27 mouse cellular contexts compared by ENCODE assay signal in the genomic region with DNA sequence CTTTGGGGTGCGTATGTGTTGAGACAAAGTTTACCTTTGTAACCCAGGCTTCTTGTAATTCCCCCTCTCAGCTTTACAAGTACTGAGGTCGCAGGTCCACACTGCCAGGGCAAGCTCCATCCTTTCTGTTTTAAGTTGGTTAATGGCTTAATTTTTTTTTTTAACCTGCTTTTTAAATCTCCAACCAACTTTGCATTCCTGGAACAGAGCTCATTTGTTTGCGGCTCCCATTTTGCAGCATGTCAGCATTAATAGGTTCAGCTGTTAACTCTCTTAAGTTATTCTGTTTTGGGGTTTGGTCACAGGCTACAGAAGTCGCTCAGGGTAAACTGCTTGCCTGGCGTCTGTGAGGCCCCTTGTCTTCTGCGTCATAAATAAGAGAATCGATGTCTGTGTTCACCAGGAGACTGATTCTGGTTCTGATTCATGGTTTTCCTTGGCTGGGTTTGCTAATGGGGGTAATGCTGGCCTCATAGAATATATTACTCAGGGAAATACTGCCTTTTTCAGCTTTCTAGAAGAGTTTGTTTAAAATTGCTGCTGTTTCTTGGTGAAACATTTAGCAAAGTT. TPM values are rescaled to one million over a fixed set of nuclear protein-coding genes. Genes with fewer than 3 reads are reported as not detected.
DNase-seq lines count a peak whose midpoint lies in the region; ATAC-seq and TF ChIP-seq lines count a peak whose summit lies in the region.
"Had no signal": no experiment of that assay in that cellular context is flagged by ENCODE, and none has a peak within 500 bp of the region (broad histone marks: within the 10 kb centered on the region; RNA-seq: fewer than 3 reads in every experiment).

No protein-coding gene starts in this region.

- H3K27me3 ChIP-seq in kidney, adult 2 months (replicated peaks; ENCODE audit: control insufficient read depth, insufficient read depth, low read length) = no peaks in the 10 kb centered on the region
- no peaks in the 10 kb centered on the region for H3K27me3 ChIP-seq in kidney, embryonic 14.5 days (ENCODE audit: control insufficient read depth, insufficient read depth, low read length)
- no peaks in the 10 kb centered on the region for H3K27me3 ChIP-seq in limb, embryonic 12.5 days
- H3K27me3 ChIP-seq in limb, embryonic 10.5 days (ENCODE audit: low read depth, poor library complexity, severe bottlenecking) = no peaks in the 10 kb centered on the region
- H3K27me3 ChIP-seq in heart, embryonic 11.5 days (ENCODE audit: control insufficient read depth, insufficient read depth, low read length) = no peaks in the 10 kb centered on the region
- H3K27me3 ChIP-seq: embryonic facial prominence, embryonic 12.5 days; forebrain, embryonic 12.5 days had no signal

- no peaks in the 10 kb centered on the region for H3K36me3 ChIP-seq in kidney, adult 2 months (ENCODE audit: control insufficient read depth, insufficient read depth, low read length)
- H3K36me3 ChIP-seq in kidney, embryonic 14.5 days (ENCODE audit: control insufficient read depth, insufficient read depth, low read length) = no peaks in the 10 kb centered on the region
- no peaks in the 10 kb centered on the region for H3K36me3 ChIP-seq in limb, embryonic 12.5 days
- H3K36me3 ChIP-seq in limb, embryonic 10.5 days = no peaks in the 10 kb centered on the region
- H3K36me3 ChIP-seq in heart, embryonic 11.5 days (ENCODE audit: control insufficient read depth, insufficient read depth, low read length) = no peaks in the 10 kb centered on the region
- H3K36me3 ChIP-seq: embryonic facial prominence, embryonic 10.5 days; embryonic facial prominence, embryonic 12.5 days; forebrain, embryonic 10.5 days; forebrain, embryonic 12.5 days had no signal

- WGBS in kidney, adult 2 months = 39% methylated on average over 7 of the region's 7 CpGs
- WGBS in kidney, embryonic 14.5 days = 41% methylated on average over 7 of the region's 7 CpGs
- WGBS in limb, embryonic 12.5 days = 50% methylated on average over 7 of the region's 7 CpGs
- 69% methylated on average over 7 of the region's 7 CpGs for WGBS in limb, embryonic 10.5 days
- WGBS in heart, embryonic 11.5 days (ENCODE audit: insufficient replicate concordance) = 80% methylated on average over 7 of the region's 7 CpGs

- H3K4me2 ChIP-seq in kidney, embryonic 14.5 days (replicated peaks; ENCODE audit: low read depth, low read length) = no peak overlapping the region
- no peak overlapping the region for H3K4me2 ChIP-seq in limb, embryonic 12.5 days
- no peak overlapping the region for H3K4me2 ChIP-seq in heart, embryonic 11.5 days
- H3K4me2 ChIP-seq: embryonic facial prominence, embryonic 12.5 days; forebrain, embryonic 12.5 days had no signal

- no peaks in the 10 kb centered on the region for H3K9me3 ChIP-seq in kidney, embryonic 14.5 days (ENCODE audit: control insufficient read depth, low read length)
- H3K9me3 ChIP-seq in limb, embryonic 12.5 days = no peaks in the 10 kb centered on the region
- H3K9me3 ChIP-seq in limb, embryonic 10.5 days (replicated peaks) = no peaks in the 10 kb centered on the region
- H3K9me3 ChIP-seq in heart, embryonic 11.5 days (replicated peaks; ENCODE audit: control insufficient read depth, low read length) = no peaks in the 10 kb centered on the region
- H3K9me3 ChIP-seq: embryonic facial prominence, embryonic 10.5 days; embryonic facial prominence, embryonic 12.5 days; forebrain, embryonic 10.5 days; forebrain, embryonic 12.5 days had no signal

- no peak overlapping the region for H3K27ac ChIP-seq in kidney, adult 2 months (ENCODE audit: insufficient read depth, low read depth, low read length)
- H3K27ac ChIP-seq in kidney, embryonic 14.5 days (ENCODE audit: low read depth, low read length) = no peak overlapping the region
- H3K27ac ChIP-seq in limb, embryonic 12.5 days = 0 out of 2 replicates have a peak overlapping the region, but pooled peaks have one; percentile 59
- no peak overlapping the region for H3K27ac ChIP-seq in limb, embryonic 10.5 days
- H3K27ac ChIP-seq in heart, embryonic 11.5 days (ENCODE audit: low read depth, low read length) = no peak overlapping the region
- H3K27ac ChIP-seq: embryonic facial prominence, embryonic 10.5 days; embryonic facial prominence, embryonic 12.5 days; forebrain, embryonic 10.5 days; forebrain, embryonic 12.5 days had no signal

- peak; percentile 75 for DNase-seq in kidney, adult 2 months
- DNase-seq in limb, embryonic 10.5 days (ENCODE audit: low spot score) = no peak
- peak; percentile 64 for DNase-seq in fibroblast of lung, adult 2 months (ENCODE audit: low read depth)
- peak; percentile 22 for DNase-seq in mesoderm, embryonic 11.5 days (ENCODE audit: low read depth, low spot score)
- no peak for DNase-seq in frontal cortex, postnatal 25 days (ENCODE audit: low spot score in 2 of 2)
- DNase-seq: adrenal gland, adult 8-10 months; adrenal gland, postnatal 14 days; adrenal gland, postnatal 36 days; B cell, adult 2 months; cerebellum, adult 11-12 months; cerebellum, adult 2 months; cerebellum, adult 9-10 months; cerebellum, postnatal 10 days; cerebellum, postnatal 25 days had no signal

- peaks cover 9% of the 10 kb centered on the region; the same call in 1 of the 2 replicates for H3K4me1 ChIP-seq in kidney, adult 2 months (ENCODE audit: control insufficient read depth, insufficient read depth, low read length)
- H3K4me1 ChIP-seq in kidney, embryonic 14.5 days (ENCODE audit: control insufficient read depth, insufficient read depth, low read length) = no peaks in the 10 kb centered on the region
- no peaks in the 10 kb centered on the region for H3K4me1 ChIP-seq in limb, embryonic 12.5 days (replicated peaks)
- H3K4me1 ChIP-seq in limb, embryonic 10.5 days = peaks cover 4% of the 10 kb centered on the region; the same call in 1 of the 2 replicates
- H3K4me1 ChIP-seq in heart, embryonic 11.5 days (ENCODE audit: control insufficient read depth, insufficient read depth, low read length) = no peaks in the 10 kb centered on the region
- H3K4me1 ChIP-seq: embryonic facial prominence, embryonic 10.5 days; embryonic facial prominence, embryonic 12.5 days had no signal

- no peak for TF ChIP-seq CTCF in kidney, adult 2 months (conservative IDR thresholded peaks at IDR 0.05; ENCODE audit: insufficient read depth, insufficient read length, low read depth, low read length)

- no peak for TF ChIP-seq POLR2A in kidney, adult 2 months (IDR thresholded peaks at IDR 0.05; ENCODE audit: low read depth, low read length)

- H3K9ac ChIP-seq in kidney, embryonic 14.5 days (ENCODE audit: low read depth, low read length) = no peak overlapping the region
- H3K9ac ChIP-seq in limb, embryonic 12.5 days (replicated peaks) = no peak overlapping the region
- H3K9ac ChIP-seq in heart, embryonic 11.5 days (ENCODE audit: low read depth, low read length) = no peak overlapping the region
- H3K9ac ChIP-seq: embryonic facial prominence, embryonic 12.5 days; forebrain, embryonic 12.5 days had no signal

- no peak for ATAC-seq in kidney, embryonic 14.5 days (ENCODE audit: low FRiP score, low TSS enrichment)
- no peak for ATAC-seq in limb, embryonic 12.5 days (ENCODE audit: insufficient number of reproducible peaks, insufficient read depth, low FRiP score, low TSS enrichment, low read depth)
- ATAC-seq in heart, embryonic 11.5 days (replicated peaks; ENCODE audit: insufficient number of reproducible peaks, low FRiP score, low TSS enrichment) = no peak
- ATAC-seq: activated CD4-positive, CD25-positive, alpha-beta regulatory T cell, adult 4 months; CD4-positive, CD25-positive, alpha-beta regulatory T cell, adult 4 months; forebrain, embryonic 14.5 days; forebrain, embryonic 16.5 days; Patski had no signal

- H3K4me3 ChIP-seq in kidney, adult 2 months (ENCODE audit: insufficient read depth, low read depth, low read length) = no peak overlapping the region
- H3K4me3 ChIP-seq in kidney, embryonic 14.5 days (ENCODE audit: low read length) = no peak overlapping the region
- H3K4me3 ChIP-seq in limb, embryonic 12.5 days (replicated peaks) = no peak overlapping the region
- H3K4me3 ChIP-seq in limb, embryonic 10.5 days = no peak overlapping the region
- H3K4me3 ChIP-seq in heart, embryonic 11.5 days (ENCODE audit: low read depth, low read length) = no peak overlapping the region
- H3K4me3 ChIP-seq: embryonic facial prominence, embryonic 10.5 days; embryonic facial prominence, embryonic 12.5 days; forebrain, embryonic 10.5 days; forebrain, embryonic 12.5 days had no signal

RNA-seq across cellular contexts. Expression of a gene that starts 17.5 kb away (rescaled TPM):
- 1,526 and 1,915 TPM in 2 replicates for polyA plus RNA-seq in kidney, adult 2 months (2012; rRNA removed)
- 1.8 and 2.5 TPM in 2 replicates for polyA plus RNA-seq in kidney, embryonic 14.5 days (2014; fragmentation: Nextera tagmentation; extraction: Ambion mirVana)
- not detected in 2 replicates for polyA plus RNA-seq in limb, embryonic 12.5 days (2016; fragmentation: Nextera tagmentation; extraction: Ambion mirVana)
- polyA plus RNA-seq in limb, embryonic 10.5 days (2016; fragmentation: Nextera tagmentation; extraction: Ambion mirVana) = not detected in 2 replicates
- not detected in 2 replicates for polyA plus RNA-seq in heart, embryonic 11.5 days (2014; fragmentation: Nextera tagmentation; extraction: Ambion mirVana)
- polyA plus RNA-seq: activated CD4-positive, CD25-positive, alpha-beta regulatory T cell, adult 4 months; CD4-positive, CD25-positive, alpha-beta regulatory T cell, adult 4 months; embryonic facial prominence, embryonic 10.5 days; embryonic facial prominence, embryonic 12.5 days; embryonic facial prominence, embryonic 14.5 days; forebrain, embryonic 10.5 days; forebrain, embryonic 12.5 days; forebrain, embryonic 14.5 days; forebrain, embryonic 16.5 days; Patski had no signal

Comparison
In these comparisons a context has a peak if more than half of its experiments do, and no peak if none do; other contexts are left out.
1. RNA of a gene that starts 17.5 kb away (polyA plus RNA-seq): 1,526 to 1,915 TPM in kidney, adult 2 months; 1.8 to 2.5 TPM in kidney, embryonic 14.5 days, not detected in limb, embryonic 10.5 days, not detected in limb, embryonic 12.5 days and not detected in heart, embryonic 11.5 days; every median in the first group is over 100 times any median in the second.
2. DNase-seq: peak in kidney, adult 2 months (single experiment), fibroblast of lung, adult 2 months (single experiment) and mesoderm, embryonic 11.5 days (single experiment); none in limb, embryonic 10.5 days (single experiment) and frontal cortex, postnatal 25 days (0 of 2).